Mouse (Mus musculus) cerebellum, postnatal 25 days (tissue): ENCODE results near the gene Aatf.

Experiments used
- DNase-seq, 2 experiments: peaks; one replicate each; pipeline ENCODE4 v3.0.0; 2021; ENCODE audit warnings: mixed read lengths in 2 of 2

The Aatf gene

GRCm38 (mm10) chr11:84521751-84522299 is 8.5 kb upstream of the Aatf start:
- DNase-seq: peak; percentile 63 to 68

GRCm38 (mm10) chr11:84521071-84521390 is 7.7 kb upstream of the Aatf start:
- peak; percentile 56 to 61 for DNase-seq

- DNase-seq: peak; percentile 55 to 61
Observed at GRCm38 (mm10) chr11:84520269-84521070, 7.1 kb upstream of the Aatf start.

GRCm38 (mm10) chr11:84519576-84520268 is 6.4 kb upstream of the Aatf start:
- DNase-seq: peak; percentile 47 to 62

- peak; percentile 38 to 54 for DNase-seq
Observed at GRCm38 (mm10) chr11:84519036-84519435, 5.7 kb upstream of the Aatf start.

GRCm38 (mm10) chr11:84518261-84518660 is 4.9 kb upstream of the Aatf start:
- DNase-seq: no peak

- no peak for DNase-seq
Observed at GRCm38 (mm10) chr11:84517431-84517830, 4.1 kb upstream of the Aatf start.

- DNase-seq: no peak
Observed at GRCm38 (mm10) chr11:84516501-84517240, 3.3 kb upstream of the Aatf start.

- no peak for DNase-seq
Observed at GRCm38 (mm10) chr11:84512031-84512430, 1.3 kb downstream of the Aatf start.

GRCm38 (mm10) chr11:84504296-84504695 is 9.0 kb downstream of the Aatf start:
- DNase-seq: no peak

- DNase-seq: peak; percentile 22 to 56
Observed at GRCm38 (mm10) chr11:84497944-84498343, 15.4 kb downstream of the Aatf start.

GRCm38 (mm10) chr11:84496901-84497300 is 16.4 kb downstream of the Aatf start:
- no peak for DNase-seq

- DNase-seq: no peak
Observed at GRCm38 (mm10) chr11:84495774-84496173, 17.5 kb downstream of the Aatf start.

- no peak for DNase-seq
Observed at GRCm38 (mm10) chr11:84481661-84482060, 31.7 kb downstream of the Aatf start.

GRCm38 (mm10) chr11:84480451-84480850 is 32.9 kb downstream of the Aatf start:
- DNase-seq: peak in 1 of 2 experiments; percentile 23

GRCm38 (mm10) chr11:84476641-84477040 is 36.7 kb downstream of the Aatf start:
- DNase-seq: no peak

- no peak for DNase-seq
Observed at GRCm38 (mm10) chr11:84475991-84476390, 37.3 kb downstream of the Aatf start.

GRCm38 (mm10) chr11:84473093-84473667 is 40.1 kb downstream of the Aatf start:
- DNase-seq: no peak

GRCm38 (mm10) chr11:84464571-84464970 is 48.8 kb downstream of the Aatf start:
- DNase-seq: no peak

GRCm38 (mm10) chr11:84453901-84454300 is 59.4 kb downstream of the Aatf start:
- peak; percentile 40 to 56 for DNase-seq

GRCm38 (mm10) chr11:84442554-84443331 is 70.6 kb downstream of the Aatf start:
- no peak for DNase-seq

GRCm38 (mm10) chr11:84440402-84440801 is 72.9 kb downstream of the Aatf start:
- peak; percentile 16 to 38 for DNase-seq
